Mouse (Mus musculus): ENCODE results near the gene Vps11.
A peak's percentile ranks its signal among the peaks of the same experiment; 100 is the strongest.
"Not testable (repeated sequence)": the region's sequence is repeated elsewhere in the genome, so short reads cannot be mapped to it uniquely, and the experiment has no call there.

The Vps11 gene

DNA sequence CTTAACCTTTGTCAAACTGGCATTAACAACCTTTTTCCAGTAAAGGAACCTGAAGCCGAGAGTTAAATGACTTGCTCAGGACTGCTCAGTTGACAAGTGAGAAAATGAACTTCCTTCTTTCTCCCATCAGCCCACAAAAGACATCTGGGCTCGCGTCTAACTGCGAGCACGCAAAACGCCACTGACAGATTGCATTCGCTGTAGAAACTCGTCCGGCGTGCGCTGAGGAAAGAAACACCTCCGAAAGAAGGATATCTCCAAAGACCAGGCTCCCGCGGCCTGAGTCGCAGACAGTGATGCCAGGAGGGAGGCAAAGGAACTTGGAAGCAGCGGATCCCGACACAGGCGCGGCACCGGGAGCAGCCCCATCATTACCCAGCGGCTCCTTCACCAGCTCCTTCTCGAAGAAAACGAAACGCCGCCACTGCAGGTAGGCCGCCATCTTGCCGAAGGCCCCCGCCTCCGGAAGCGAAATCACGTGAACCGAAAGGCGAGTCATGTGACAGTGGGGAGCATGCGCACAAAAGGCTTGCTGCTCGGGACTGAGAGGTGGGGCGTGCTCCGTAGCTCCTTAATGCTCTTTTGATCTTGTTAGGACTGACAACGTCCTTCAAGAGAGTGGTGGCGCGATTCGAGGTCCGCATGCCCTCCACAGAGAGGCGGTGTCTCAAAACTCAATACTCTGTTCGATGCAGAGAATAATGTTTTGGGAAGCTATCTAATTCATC lies at the start of gene Vps11:
Gene Vps11 (minus strand): TSS at position 481 of the 728 bp plus-strand sequence.
- DNase-seq = peak; percentile 91

- DNase-seq = no peak
Observed at GRCm38 (mm10) chr9:44410647-44411336, 49.3 kb upstream of the Vps11 start.

- DNase-seq = not testable (repeated sequence)
Observed at GRCm38 (mm10) chr9:44408693-44409092, 47.2 kb upstream of the Vps11 start.

DNA sequence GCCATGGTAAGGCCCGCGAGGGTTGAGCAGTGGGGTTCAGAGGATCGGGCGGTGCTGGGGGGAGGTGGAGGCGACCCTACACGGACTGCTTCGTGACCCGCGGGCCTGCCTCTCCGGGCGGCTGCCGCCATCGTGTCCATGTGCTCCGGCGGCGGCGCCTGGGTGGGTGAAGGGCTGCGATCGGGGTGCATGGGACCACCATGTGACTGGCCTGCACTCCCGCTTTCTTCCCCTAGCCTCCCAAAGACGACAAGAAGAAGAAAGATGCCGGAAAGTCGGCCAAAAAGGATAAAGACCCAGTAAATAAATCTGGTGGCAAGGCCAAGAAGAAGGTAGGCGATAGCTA lies 46.3 kb upstream of the Vps11 start:
- DNase-seq = no peak

DNA sequence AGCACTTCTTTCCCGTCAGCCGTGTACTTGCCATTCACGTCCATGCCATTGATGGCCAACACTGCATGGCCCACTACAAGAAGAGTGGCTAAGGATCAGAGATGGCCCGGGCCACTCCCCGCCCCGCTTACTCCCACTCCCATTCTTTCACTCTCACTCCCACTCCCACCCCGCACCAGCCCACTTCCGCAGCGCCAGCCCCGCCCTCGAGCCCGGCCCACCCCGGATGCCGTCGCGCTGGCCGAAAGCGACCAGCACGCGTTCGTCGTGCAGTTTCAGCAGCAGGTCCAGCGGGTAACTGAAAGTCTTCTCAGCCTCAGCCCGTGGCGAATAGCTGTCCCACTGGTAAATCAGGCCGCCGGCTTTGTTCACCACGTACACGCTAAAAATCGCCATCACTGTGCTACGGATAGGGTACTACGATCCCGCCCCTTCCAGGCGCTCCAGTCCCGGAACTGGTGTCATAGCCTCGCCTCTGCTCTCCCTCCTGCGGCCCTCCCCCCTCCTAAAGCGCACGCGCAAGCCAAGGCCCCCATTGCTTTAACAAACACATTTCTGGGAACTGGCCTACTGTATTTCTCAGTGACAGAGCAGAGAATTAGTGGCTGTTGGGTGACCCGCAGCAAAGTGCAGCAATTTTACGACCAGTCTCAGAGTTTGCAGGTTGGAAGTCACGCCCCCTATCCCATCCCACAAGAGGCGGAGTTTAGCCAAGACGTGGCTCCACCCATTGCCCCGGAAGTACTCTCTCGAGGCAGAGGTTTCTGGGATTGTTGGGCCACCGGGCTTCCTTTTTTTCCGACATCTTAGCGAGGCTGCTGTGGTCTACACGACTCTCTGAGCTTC lies 45.7 kb upstream of the Vps11 start, which contains the start of the genes Rps25 and Trappc4:
Gene Rps25 (plus strand): TSS at position 234 of the 846 bp plus-strand sequence.
Gene Trappc4 (minus strand): TSS at position 695 of the 846 bp plus-strand sequence.
- DNase-seq = peak; percentile 92

GRCm38 (mm10) chr9:44405011-44405410 lies 43.5 kb upstream of the Vps11 start:
- no peak for DNase-seq

DNA sequence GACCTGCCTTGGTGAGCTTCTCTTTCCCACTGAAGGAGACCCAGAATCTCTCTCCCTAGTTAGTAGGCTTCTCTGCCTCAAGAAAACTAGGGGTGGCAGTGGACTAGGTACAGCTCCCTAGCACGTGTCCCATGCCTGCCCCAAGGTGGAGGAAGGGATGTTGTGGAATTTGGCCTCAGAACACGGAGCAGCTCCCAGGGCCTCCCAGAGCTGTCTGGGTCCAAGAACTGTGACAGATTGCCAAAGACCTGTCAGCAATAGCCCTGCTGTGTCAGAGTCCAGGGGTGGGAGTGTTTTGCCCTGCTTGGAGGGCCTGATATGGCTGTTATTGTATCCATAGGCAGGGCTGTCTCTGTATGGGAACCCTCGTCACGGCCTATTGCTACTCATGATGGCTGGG lies 39.6 kb upstream of the Vps11 start:
- DNase-seq = no peak

DNA sequence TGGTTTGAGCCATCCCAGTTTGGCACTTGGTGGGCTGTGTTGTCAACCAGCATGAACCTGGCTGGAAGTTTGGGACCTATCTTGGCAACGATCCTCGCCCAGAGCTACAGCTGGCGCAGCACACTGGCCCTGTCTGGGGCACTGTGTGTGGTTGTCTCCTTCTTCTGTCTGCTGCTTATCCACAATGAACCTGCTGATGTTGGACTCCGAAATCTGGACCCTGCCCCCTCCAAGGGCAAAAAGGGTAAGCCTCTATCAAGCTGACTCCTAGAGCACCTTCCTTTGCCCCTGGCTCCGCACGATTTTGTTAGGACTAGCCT lies 38.3 kb upstream of the Vps11 start:
- no peak for DNase-seq

DNA sequence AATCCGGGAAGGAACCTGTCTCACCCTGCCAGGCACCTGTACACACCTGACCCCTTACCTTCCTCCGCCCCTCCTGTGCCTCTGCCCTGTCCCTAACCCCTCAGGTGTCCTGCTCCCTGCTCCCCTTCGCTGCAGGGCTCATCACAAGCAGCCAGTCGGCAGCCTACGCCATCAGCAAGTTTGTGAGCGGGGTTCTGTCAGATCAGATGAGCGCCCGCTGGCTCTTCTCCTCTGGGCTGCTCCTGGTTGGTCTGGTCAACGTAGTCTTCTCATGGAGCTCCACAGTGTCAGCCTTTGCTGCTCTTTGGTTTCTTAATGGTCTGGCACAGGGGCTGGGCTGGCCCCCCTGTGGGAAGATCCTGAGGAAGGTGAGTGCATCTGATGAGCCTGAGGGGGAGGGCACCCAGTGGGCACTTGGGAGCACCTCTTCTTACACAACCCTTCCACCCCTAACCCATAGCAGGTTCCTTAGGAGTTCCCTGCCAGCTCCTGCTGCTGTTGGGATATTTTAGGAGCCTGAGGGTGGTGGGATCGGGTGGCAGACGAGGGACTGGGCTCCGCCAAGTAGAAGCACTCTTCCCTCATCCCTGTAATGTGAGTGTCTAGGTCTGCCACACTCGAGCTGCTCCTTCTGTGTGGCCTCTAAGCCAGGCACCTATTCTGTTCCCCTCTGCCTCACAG lies 37.8 kb upstream of the Vps11 start:
- no peak for DNase-seq

DNA sequence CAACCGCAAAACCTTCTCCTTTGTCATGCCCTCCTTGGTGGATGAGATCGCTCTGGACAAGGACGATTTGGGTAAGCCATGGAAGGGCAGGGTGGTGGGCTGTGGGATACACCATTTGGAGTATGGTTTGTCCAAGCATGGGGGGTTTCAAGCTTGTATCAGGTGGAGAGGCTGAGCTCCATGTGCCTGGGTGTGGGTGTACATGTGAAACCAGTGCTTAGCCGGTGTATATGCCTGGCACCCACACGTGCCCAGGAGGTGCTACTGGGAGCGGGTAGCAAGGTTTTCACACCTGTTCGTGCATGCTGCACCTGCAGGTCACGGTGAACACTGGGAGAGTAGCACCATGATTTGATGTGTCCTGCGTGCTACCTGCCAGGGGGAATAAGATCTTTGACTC lies 37.1 kb upstream of the Vps11 start:
- DNase-seq = no peak

DNA sequence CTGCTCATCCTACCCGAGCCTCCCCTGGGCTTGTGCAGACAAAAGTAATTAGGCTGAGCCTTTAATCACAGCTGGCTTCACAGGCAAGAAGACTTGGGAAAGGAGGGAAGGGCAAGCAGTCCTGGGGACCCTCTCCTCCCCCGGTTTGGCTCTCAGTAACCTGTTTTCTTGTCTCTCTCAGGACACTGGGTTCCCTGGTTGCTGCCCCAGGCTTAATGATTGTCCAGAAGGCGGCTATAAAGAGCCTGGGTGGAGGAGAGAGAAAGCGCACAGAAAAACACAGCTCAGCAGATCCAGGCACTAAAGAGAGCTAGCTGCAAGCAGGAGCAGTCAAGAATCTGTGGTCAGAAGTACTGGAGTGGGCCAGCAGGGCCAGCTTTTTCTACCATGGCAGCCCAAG lies 36.6 kb upstream of the Vps11 start:
- no peak for DNase-seq

- peak; percentile 96 for DNase-seq
Observed at GRCm38 (mm10) chr9:44396684-44397411, 35.4 kb upstream of the Vps11 start, which contains the start of gene Slc37a4. Slc37a4 (plus strand) TSS chr9:44396852.

DNA sequence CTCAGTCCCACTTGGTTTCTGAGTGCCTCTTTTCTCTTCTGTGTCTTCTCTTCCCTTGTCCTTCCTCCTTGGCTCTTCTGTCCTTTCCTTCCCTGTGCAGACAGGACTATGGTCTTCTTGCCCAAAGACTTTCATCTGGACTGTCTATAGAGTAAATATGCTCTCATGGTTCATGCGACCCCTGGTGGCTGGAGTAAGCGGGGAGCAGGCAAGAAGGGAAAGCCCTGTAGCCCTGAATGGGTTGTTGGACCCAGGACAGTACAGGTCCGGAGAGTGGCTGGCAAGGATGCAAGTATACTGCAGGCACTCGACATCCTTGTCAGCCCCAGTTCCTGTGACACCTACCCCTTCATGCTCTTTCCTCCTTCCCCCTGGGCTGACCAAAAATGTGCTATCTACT lies 30.0 kb upstream of the Vps11 start:
- peak; percentile 71 for DNase-seq

DNA sequence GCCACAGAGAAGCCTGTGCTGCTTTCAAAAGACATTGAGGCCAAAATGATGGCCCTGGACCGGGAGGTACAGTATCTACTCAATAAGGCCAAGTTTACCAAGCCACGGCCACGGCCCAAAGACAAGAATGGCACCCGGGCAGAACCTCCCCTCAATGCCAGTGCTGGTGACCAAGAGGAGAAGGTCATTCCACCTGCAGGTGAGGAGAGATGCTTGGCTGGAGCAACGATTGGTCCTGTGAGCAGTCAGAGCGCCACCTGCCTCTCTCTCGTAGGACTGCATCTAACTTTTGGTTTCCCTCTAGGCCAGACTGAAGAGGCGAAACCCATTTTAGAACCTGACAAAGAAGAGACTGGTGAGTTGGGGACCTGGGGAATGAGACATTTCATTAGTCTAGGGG lies 27.8 kb upstream of the Vps11 start:
- peak; percentile 65 for DNase-seq

- DNase-seq = no peak
Observed at GRCm38 (mm10) chr9:44387221-44387620, 25.8 kb upstream of the Vps11 start.

DNA sequence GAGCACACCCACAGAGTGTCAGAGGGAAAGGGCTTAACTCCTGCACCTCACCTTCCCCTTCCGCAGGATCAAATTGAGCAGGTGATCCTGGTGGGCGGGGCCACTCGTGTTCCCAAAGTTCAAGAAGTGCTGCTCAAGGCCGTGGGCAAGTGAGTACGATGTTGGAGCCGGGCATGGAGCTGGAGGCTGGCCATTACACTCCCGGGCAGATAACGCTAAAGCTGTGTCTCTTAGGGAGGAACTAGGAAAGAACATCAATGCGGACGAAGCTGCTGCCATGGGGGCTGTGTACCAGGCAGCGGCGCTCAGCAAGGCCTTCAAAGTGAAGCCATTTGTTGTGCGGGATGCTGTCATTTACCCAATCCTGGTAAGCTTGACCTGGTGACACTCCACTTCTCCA lies 23.1 kb upstream of the Vps11 start:
- no peak for DNase-seq

DNA sequence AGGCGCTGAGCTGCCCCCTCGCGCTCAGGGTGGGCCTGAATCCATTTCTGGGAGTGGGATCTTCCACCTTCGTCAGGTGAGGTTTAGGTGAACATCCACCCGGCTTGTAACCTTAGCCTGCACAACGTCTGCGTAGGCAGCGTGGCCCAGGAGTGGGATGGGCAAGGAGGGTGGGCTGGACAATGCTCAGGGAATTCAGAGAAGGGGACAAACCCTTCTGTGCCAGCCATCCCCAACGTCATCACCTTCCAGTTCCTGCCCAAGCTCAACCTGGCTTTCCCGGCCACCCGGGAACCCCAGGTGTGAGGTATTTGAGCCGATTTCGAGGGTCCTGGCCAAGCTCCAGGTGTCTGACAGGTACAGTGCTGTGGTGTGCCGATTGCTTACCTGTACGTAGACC lies 18.4 kb upstream of the Vps11 start:
- no peak for DNase-seq

- DNase-seq = peak; percentile 100
Observed at GRCm38 (mm10) chr9:44379054-44379834, 17.8 kb upstream of the Vps11 start, which contains the start of gene Hyou1. Hyou1 (plus strand) TSS chr9:44379490.

- DNase-seq = no peak
Observed at GRCm38 (mm10) chr9:44378153-44378730, 16.8 kb upstream of the Vps11 start.

- not testable (repeated sequence) for DNase-seq
Observed at GRCm38 (mm10) chr9:44377335-44377734, 15.9 kb upstream of the Vps11 start.

- no peak for DNase-seq
Observed at GRCm38 (mm10) chr9:44376141-44376540, 14.7 kb upstream of the Vps11 start.
